10 mouse cellular contexts compared by ENCODE assay signal in genomic region chr1:189645371-189645770, GRCm38 (mm10). TPM values are rescaled to one million over a fixed set of nuclear protein-coding genes. Genes with fewer than 3 reads are reported as not detected.
A peak's percentile ranks its signal among the peaks of the same experiment; 100 is the strongest.
DNase-seq lines count a peak whose midpoint lies in the region; ATAC-seq and TF ChIP-seq lines count a peak whose summit lies in the region.
"Had no signal": no experiment of that assay in that cellular context is flagged by ENCODE, and none has a peak within 500 bp of the region (broad histone marks: within the 10 kb centered on the region; RNA-seq: fewer than 3 reads in every experiment).

No protein-coding gene starts in this region.

- no peak for TF ChIP-seq POLR2A in heart, adult 2 months (IDR thresholded peaks at IDR 0.05; ENCODE audit: insufficient read depth, low read depth, low read length)

- peak; percentile 68 for TF ChIP-seq CTCF in layer of hippocampus, adult 2 months (conservative IDR thresholded peaks at IDR 0.05)
- no peak for TF ChIP-seq CTCF in heart, adult 2 months (IDR thresholded peaks at IDR 0.05)

- no peaks in the 10 kb centered on the region for H3K79me2 ChIP-seq in heart, adult 2 months (replicated peaks; ENCODE audit: control insufficient read depth, insufficient read depth, low read length)

- H3K4me1 ChIP-seq in heart, embryonic 12.5 days (replicated peaks): 0 out of 2 replicates have a peak, but pooled peaks cover 1% of the 10 kb centered on the region
- H3K4me1 ChIP-seq in neural tube, embryonic 13.5 days (replicated peaks): peaks cover 12% of the 10 kb centered on the region
- peaks cover 3% of the 10 kb centered on the region for H3K4me1 ChIP-seq in heart, adult 2 months (ENCODE audit: control insufficient read depth, insufficient read depth, low read length)

- ATAC-seq in heart, embryonic 12.5 days (ENCODE audit: insufficient number of reproducible peaks, low FRiP score): no peak
- ATAC-seq in neural tube, embryonic 13.5 days (ENCODE audit: low read depth): peak; percentile 87

- H3K9me3 ChIP-seq in heart, embryonic 12.5 days (replicated peaks): no peaks in the 10 kb centered on the region
- H3K9me3 ChIP-seq in neural tube, embryonic 13.5 days: no peaks in the 10 kb centered on the region

- no peak overlapping the region for H3K9ac ChIP-seq in heart, embryonic 12.5 days
- no peak overlapping the region for H3K9ac ChIP-seq in neural tube, embryonic 13.5 days
- H3K9ac ChIP-seq in heart, adult 2 months (ENCODE audit: low read depth, low read length): no peak overlapping the region

- H3K4me2 ChIP-seq in heart, embryonic 12.5 days: no peak overlapping the region
- H3K4me2 ChIP-seq in neural tube, embryonic 13.5 days: no peak overlapping the region

- WGBS in heart, embryonic 12.5 days: 79% methylated on average over 2 of the region's 2 CpGs
- 39% methylated on average over 2 of the region's 2 CpGs for WGBS in neural tube, embryonic 13.5 days
- 56% methylated on average over 2 of the region's 2 CpGs for WGBS in heart, adult 2 months

- peaks cover 83% of the 10 kb centered on the region for H3K36me3 ChIP-seq in heart, embryonic 12.5 days
- H3K36me3 ChIP-seq in neural tube, embryonic 13.5 days: peaks cover 18% of the 10 kb centered on the region; the same call in 1 of the 2 replicates
- H3K36me3 ChIP-seq in heart, adult 2 months (ENCODE audit: control insufficient read depth, insufficient read depth, low read length): no peaks in the 10 kb centered on the region

- no peak overlapping the region for H3K27ac ChIP-seq in heart, embryonic 12.5 days (ENCODE audit: poor library complexity, severe bottlenecking)
- peak overlapping the region; percentile 68; the same call in 1 of the 2 replicates for H3K27ac ChIP-seq in neural tube, embryonic 13.5 days (replicated peaks)
- H3K27ac ChIP-seq in layer of hippocampus, adult 2 months: peak overlapping the region; percentile 75; the same call in 1 of the 2 replicates
- H3K27ac ChIP-seq in heart, adult 2 months: no peak overlapping the region

- H3K27me3 ChIP-seq in heart, embryonic 12.5 days (replicated peaks): no peaks in the 10 kb centered on the region
- H3K27me3 ChIP-seq in neural tube, embryonic 13.5 days: no peaks in the 10 kb centered on the region
- H3K27me3 ChIP-seq in heart, adult 2 months (ENCODE audit: control insufficient read depth, insufficient read depth, low read length): no peaks in the 10 kb centered on the region

- intact Hi-C loops in heart, adult 2 months (cut with DNase I): no loop called here

- TF ChIP-seq EP300 in heart, adult 2 months (IDR thresholded peaks at IDR 0.05; ENCODE audit: insufficient read depth, low read depth, low read length): no peak

- peak; percentile 29 for DNase-seq in heart, adult 11 months
- DNase-seq in neural tube, embryonic 10.5 days (ENCODE audit: extremely low spot score, low spot score): no peak
- DNase-seq in layer of hippocampus, adult 2 months (ENCODE audit: low spot score in 2 of 2): peak; percentile 45 to 60
- no peak for DNase-seq in lung, postnatal 10 days
- DNase-seq in heart, adult 2 months: no peak
- no peak for DNase-seq in kidney, adult 8-10 months
- DNase-seq: adrenal gland, adult 2 months; kidney, adult 11 months had no signal

- H3K4me3 ChIP-seq in heart, embryonic 12.5 days: no peak overlapping the region
- no peak overlapping the region for H3K4me3 ChIP-seq in neural tube, embryonic 13.5 days
- H3K4me3 ChIP-seq in layer of hippocampus, adult 2 months: no peak overlapping the region
- H3K4me3 ChIP-seq in heart, adult 2 months: no peak overlapping the region

RNA-seq across cellular contexts. Expression of gene Cenpf, which starts 42.5 kb away (rescaled TPM):
- 73.0 and 75.6 TPM in 2 replicates for polyA plus RNA-seq in heart, embryonic 12.5 days (2016; fragmentation: Nextera tagmentation; extraction: Ambion mirVana)
- polyA plus RNA-seq in neural tube, embryonic 13.5 days (2015; fragmentation: Nextera tagmentation; extraction: Ambion mirVana): 18.1 and 27.6 TPM in 2 replicates
- 1 to 10 TPM; 1.1 to 1.4 TPM for total RNA-seq in layer of hippocampus, adult 2 months (2021)
- total RNA-seq in heart, adult 2 months (2021): 1 to 10 TPM; 5.4 to 5.5 TPM
- polyA plus RNA-seq in heart, adult 2 months (2012; rRNA removed): 2.0 and 2.9 TPM in 2 replicates

Comparison
In these comparisons a context has a peak if more than half of its experiments do, and no peak if none do; other contexts are left out.
1. DNase-seq: peak in heart, adult 11 months (single experiment) and layer of hippocampus, adult 2 months (2 of 2); none in neural tube, embryonic 10.5 days (single experiment), lung, postnatal 10 days (single experiment), heart, adult 2 months (0 of 2) and kidney, adult 8-10 months (0 of 2).
2. H3K27ac ChIP-seq: peak in neural tube, embryonic 13.5 days (single experiment) and layer of hippocampus, adult 2 months (single experiment); none in heart, embryonic 12.5 days (single experiment) and heart, adult 2 months (single experiment).